Mouse (Mus musculus) adrenal gland, postnatal 10 days (tissue): ENCODE data around the gene 2310061N02Rik. TPM values are rescaled to one million over a fixed set of nuclear protein-coding genes. Genes with fewer than 3 reads are reported as not detected.
"Not testable (repeated sequence)": the region's sequence is repeated elsewhere in the genome, so short reads cannot be mapped to it uniquely, and the experiment has no call there.

ENCODE experiments used
- DNase-seq: peaks from one replicate; pipeline ENCODE4 v3.0.0; 2021; ENCODE audit warnings: mixed read lengths
- long read RNA-seq, 2 experiments: library from polyadenylated mRNA; stranded (forward); transcript quantifications; one replicate each; pipeline ENCODE4 v2.0.0; 2021
- total RNA-seq, 2 experiments: library from RNA; stranded (reverse); gene quantifications; 2 replicates each; pipeline ENCODE4 v1.2.3; 2021

Gene 2310061N02Rik
- not detected for total RNA-seq
- long read RNA-seq, experiment 1, result 0 reads
- long read RNA-seq, experiment 2, result 0 reads

DNA sequence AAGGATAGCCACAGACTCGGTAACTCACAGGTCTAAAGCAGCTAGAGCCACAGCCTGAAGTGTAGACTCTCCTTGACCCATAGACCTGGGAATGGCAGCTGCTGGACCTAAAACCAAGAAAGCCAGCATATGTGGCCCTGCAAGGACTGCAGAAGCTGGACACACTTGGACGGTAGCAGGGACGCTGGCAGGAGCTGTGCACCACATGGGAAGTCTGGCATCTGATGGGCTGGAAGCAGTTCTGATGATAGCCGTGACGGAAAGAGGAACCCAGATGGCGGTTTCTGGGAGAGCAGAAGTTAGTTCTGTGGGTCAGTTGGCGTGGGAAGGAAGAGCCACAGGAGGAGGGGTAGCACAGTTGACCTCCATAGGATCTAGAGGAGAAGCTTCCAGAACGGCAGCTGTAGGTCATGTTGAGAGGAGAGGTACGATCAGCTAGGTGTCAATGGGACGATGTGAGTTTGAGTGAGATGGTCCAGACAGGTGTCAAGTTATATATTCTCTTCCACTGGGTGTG, at the start of gene 2310061N02Rik:
Gene 2310061N02Rik (minus strand): TSS at position 467 of the 517 bp plus-strand sequence.
- no peak for DNase-seq

- DNase-seq, result not testable (repeated sequence)
These were observed 43.8 kb upstream of the 2310061N02Rik start, which contains the start of gene Krtap13 for GRCm38 (mm10) chr16:88751535-88751934. TSS of gene Krtap13 (minus strand) at chr16:88751635.

- no peak for DNase-seq
These were observed 40.2 kb upstream of the 2310061N02Rik start for GRCm38 (mm10) chr16:88747943-88748342.

- DNase-seq, result no peak
These were observed 37.1 kb upstream of the 2310061N02Rik start for GRCm38 (mm10) chr16:88744750-88745340.

DNA sequence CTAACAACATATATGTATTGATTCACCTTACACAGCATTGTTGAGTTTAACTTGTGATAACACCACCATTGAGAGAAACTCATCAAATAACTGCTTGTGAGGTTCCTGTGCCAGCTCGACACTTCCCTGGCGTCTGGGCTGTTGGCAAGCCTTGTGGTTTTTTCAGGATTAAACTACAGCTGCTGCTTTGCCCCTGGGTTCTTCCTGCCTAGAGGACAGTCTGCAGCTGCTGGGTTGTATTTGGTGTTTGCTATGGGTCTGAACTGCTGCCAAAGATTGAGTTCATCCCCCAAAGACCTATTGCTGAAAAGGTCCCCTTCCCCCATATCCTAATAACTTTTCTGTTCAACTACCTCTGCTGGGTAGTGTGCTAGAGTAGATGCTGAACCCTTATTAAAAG, 27.6 kb upstream of the 2310061N02Rik start:
- DNase-seq, result no peak

- DNase-seq, result no peak
These were observed 21.1 kb upstream of the 2310061N02Rik start, which contains the start of gene Krtap13-1 for GRCm38 (mm10) chr16:88728812-88729275. TSS of gene Krtap13-1 (plus strand) at chr16:88728862.

DNA sequence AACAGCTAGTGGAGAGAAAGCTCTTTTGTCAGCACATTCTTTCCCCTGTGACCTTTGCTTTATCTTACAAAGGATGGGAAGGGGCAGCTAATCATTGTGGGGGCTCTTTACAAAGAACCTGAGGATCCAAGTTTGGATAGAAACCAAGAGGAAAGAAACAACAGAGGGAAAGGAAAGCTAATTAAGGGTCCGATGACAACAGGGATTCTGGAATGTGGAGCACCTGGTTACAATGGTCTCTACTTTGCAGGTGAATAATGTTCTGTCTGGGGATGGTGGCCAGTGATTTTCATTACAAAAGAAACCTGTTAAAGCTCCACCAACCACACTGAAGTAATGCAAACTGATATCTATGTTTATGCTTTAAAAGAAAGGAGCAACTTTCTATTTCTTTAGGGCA, 12.3 kb upstream of the 2310061N02Rik start:
- no peak for DNase-seq

- DNase-seq, result no peak
These were observed 8.8 kb upstream of the 2310061N02Rik start for GRCm38 (mm10) chr16:88716549-88716948.

- DNase-seq, result no peak
These were observed 3.5 kb upstream of the 2310061N02Rik start for GRCm38 (mm10) chr16:88711245-88711644.

- peak; percentile 6 for DNase-seq
These were observed 3.0 kb upstream of the 2310061N02Rik start for GRCm38 (mm10) chr16:88710757-88711156.

DNA sequence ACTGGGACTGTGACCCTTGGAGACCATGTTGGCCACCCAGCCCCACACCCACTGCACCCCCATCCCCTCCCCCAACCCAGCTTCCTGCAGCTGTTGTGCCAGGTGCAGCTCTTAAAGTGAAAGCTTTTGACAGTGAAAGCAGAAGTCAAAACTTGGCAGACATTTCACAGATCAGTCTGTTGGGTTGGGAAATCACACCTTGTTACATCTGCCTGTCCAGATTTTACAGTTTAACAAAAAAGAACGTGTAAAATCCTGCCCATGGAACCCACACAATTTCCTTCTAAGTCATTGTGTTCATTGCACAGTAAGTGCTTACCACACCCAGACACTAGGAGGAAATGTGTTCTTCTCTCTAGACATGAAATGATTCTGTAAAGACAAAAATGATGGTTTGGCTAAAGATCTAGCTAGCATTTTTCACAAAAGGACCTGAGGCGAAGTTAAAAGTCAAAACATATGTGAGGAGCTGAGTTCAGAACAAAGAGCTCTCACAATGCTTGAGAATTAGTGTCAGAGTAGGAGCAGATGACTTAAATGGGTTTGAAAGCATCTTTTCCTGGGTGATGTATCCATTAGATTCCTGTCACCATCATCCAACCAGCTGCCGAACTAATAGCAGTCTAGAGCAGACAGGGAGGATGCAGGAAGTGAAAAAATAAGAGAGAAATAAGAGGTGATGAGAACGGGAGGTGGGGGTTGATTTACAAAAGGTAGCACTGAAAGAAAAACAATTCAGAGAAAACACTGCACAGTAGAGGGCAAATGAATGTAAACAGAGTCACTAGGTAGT, 6.5 kb downstream of the 2310061N02Rik start:
- DNase-seq, result peak; percentile 4

- no peak for DNase-seq
These were observed 11.5 kb downstream of the 2310061N02Rik start for GRCm38 (mm10) chr16:88696256-88696655.

GRCm38 (mm10) chr16:88681282-88681681, 26.5 kb downstream of the 2310061N02Rik start:
- no peak for DNase-seq

- no peak for DNase-seq
These were observed 28.7 kb downstream of the 2310061N02Rik start for GRCm38 (mm10) chr16:88679099-88679498.

- DNase-seq, result no peak
These were observed 36.2 kb downstream of the 2310061N02Rik start, which contains the start of gene Krtap27-1 for GRCm38 (mm10) chr16:88671571-88671970. TSS of gene Krtap27-1 (minus strand) at chr16:88671671.

DNA sequence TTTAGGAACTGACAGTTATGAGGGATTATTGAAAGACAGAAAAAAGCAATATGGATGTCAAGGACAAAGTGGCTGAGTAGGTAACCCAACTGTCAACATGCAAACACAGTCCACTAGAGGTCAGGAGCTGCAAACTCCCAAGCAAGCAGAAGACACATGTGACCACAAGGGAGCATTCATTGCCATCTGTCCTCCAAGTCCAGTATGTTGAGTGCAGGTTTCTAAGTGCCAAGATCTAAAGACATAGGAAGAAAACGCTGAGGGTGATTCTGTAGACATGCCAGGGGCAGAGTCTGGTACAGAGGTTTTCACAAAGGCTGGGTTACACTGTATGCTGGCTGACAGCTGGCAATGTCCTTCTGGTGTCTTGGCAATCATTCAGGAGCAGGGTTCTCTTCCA, 50.3 kb downstream of the 2310061N02Rik start:
- no peak for DNase-seq

Other genes starting within 250 kb of the 2310061N02Rik start
- not detected for gene Cldn17, start 201.0 kb downstream of the 2310061N02Rik start, total RNA-seq
- not detected for gene Cldn8, start 144.8 kb downstream of the 2310061N02Rik start, total RNA-seq
- not detected for gene Krtap24-1, start 95.7 kb downstream of the 2310061N02Rik start, total RNA-seq
- gene 2310079G19Rik, start 80.3 kb downstream of the 2310061N02Rik start, total RNA-seq, result not detected
- not detected for gene Krtap26-1, start 60.2 kb downstream of the 2310061N02Rik start, total RNA-seq
- gene Krtap27-1, start 36.3 kb downstream of the 2310061N02Rik start, total RNA-seq, result not detected
- gene Krtap13-1, start 20.9 kb upstream of the 2310061N02Rik start, total RNA-seq, result not detected
- not detected for gene Krtap13, start 43.7 kb upstream of the 2310061N02Rik start, total RNA-seq
- not detected for gene 2310034C09Rik, start 50.9 kb upstream of the 2310061N02Rik start, total RNA-seq
- gene 2310057N15Rik, start 66.2 kb upstream of the 2310061N02Rik start, total RNA-seq, result not detected
- gene Gm5965, start 69.9 kb upstream of the 2310061N02Rik start, total RNA-seq, result not detected
- gene Gm20741, start 104.3 kb upstream of the 2310061N02Rik start, total RNA-seq, result not detected
- gene Krtap15, start 112.3 kb upstream of the 2310061N02Rik start, total RNA-seq, result not detected
- gene Krtap14, start 118.2 kb upstream of the 2310061N02Rik start, total RNA-seq, result not detected
- gene Krtap19-1, start 161.4 kb upstream of the 2310061N02Rik start, total RNA-seq, result not detected
- gene Krtap19-2, start 166.3 kb upstream of the 2310061N02Rik start, total RNA-seq, result not detected
- gene Krtap19-3, start 170.1 kb upstream of the 2310061N02Rik start, total RNA-seq, result not detected
- not detected for gene Krtap19-4, start 177.1 kb upstream of the 2310061N02Rik start, total RNA-seq
- not detected for gene Krtap19-5, start 188.5 kb upstream of the 2310061N02Rik start, total RNA-seq
- gene Krtap19-9b, start 224.3 kb upstream of the 2310061N02Rik start, total RNA-seq, result not detected